Mouse (Mus musculus) embryo, embryonic 11 days (tissue): ENCODE data around the gene Gm40460.
A peak's percentile ranks its signal among the peaks of the same experiment; 100 is the strongest.
"Not testable (repeated sequence)": the region's sequence is repeated elsewhere in the genome, so short reads cannot be mapped to it uniquely, and the experiment has no call there.

Experiments
- DNase-seq: peaks from one replicate; pipeline ENCODE4 v3.0.0-alpha.2; 2015

Gm40460 gene

DNA sequence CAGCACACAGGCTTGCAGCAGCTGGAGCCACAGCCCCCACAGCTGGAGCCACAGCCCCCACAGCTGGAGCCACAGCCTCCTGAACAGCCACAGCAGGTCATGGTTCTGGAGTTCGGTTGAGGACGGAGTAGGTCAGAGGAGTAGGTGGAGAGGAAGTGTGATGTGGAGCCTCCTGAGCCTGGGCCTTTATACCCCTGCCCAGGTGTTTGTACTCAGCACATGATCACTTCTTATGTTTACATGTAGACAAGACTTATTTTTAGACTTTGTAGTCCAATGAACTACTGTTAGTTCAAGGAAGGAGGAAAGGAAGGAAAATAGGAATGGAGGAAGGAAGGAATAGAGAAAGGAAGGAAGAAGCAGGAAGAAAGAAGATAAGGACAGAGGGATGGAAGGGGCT lies at the start of gene Gm40460:
TSS of gene Gm40460 (minus strand) at position 101 of the 400 bp plus-strand sequence.
- DNase-seq: no peak

DNA sequence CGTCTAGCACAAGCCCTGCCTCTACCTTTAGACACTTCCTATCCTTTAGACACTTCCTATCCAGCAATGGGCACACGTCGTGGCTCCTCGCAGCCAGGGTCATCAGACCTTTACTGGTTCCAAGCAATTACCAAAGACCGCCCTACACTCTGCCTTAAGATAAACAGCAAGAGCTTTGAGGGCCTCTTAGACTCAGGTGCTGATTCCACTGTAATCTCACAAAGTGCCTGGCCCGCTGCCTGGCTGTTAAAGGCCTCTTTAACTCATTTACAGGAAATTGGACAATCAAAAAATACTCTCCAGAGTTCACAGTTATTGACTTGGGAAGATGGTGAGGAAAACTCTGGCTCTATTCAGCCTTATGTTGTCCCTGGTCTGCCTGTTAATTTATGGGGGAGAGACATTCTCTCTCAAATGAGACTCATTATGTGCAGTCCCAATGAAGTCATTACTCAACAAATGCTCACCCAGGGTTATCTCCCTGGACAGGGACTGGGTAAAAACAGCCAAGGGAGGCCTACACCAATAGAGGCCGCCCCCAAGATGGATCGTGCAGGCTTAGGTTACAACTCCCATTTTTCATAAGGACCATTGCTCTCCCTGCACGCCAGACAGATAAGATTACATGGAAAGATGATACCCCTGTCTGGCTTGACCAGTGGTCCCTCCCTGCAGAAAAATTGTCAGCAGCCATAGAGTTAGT lies 45.2 kb upstream of the Gm40460 start:
- DNase-seq: peak; percentile 22

DNA sequence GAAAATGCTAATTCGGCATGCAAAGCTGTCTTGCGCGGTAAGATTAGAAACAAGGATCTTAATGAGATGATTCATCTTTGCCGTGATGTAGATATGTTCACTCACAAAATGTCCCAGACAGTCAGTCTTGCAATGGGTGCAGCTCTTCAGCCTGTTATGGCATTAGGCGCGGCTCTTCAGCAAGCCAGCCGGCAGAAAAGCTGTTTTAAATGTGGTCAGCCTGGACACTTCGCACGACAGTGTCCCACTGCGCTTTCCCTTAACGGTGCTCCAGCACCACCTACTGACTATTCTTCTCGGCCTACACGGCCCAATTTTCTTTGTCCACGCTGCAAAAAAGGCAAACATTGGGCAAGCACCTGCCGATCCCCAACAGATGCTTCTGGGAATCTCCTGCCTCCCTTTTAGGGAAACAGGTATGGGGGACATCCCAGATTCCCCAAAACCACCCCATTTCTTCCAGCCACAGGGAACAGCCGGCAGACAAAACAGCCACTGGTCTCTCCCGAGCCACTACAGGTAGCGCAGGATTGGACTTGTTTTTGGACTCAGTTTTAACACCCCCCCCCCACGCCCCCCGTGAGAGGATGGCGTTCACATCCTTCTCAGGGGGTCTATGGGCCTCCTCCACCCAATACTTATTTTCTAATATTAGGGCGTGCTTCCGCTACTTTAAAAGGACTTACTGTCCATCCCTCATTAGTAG lies 44.4 kb upstream of the Gm40460 start:
- DNase-seq: peak; percentile 77

DNA sequence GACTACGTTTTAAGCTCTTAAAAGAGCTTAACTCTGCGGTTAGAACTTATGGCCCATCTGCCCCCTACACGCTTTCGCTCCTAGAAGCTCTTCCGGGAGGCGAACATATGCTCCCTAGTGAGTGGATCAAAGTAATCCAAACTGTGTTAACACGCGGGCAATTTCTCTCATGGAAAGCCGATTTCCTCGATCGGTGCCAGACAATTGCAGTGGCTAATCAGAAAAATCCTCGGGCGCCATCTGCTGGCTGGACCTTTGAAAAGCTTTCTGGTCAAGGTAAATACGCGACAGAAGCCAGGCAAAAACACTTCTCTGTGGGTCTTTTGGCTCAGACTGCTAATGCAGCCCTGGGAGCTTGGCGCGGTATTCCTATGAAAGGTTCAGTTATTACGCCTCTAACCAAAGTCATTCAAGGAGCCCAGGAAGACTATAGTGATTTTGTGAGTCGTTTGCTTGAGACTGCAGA lies 43.8 kb upstream of the Gm40460 start:
- DNase-seq: peak; percentile 97

DNA sequence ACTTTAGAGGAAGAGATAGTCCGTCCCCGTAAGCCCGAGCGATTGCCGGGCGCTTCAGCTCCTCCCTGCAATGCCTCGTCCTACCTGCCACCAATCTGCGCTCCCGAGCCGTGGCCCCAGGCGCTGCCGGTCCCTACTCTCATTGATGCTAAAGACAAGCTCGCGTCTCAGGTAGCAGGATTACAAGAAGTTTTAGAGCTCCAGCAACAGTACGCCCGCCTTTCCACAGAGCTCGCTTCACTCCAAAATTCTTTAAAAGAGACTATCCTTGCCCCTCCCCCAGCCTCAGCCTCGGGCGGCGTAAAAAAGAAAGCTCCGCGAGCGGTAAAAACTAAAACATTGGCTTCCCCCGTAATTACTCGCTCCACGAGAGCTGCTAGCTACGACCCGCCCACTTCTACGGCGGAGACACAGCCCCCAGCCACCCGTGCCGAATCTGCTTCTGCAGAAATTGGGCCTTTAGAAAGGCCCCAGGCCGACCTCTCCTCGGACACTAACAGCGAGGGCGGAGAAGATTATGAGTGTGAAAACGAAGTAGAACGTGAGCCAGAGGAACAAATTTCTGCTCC lies 43.2 kb upstream of the Gm40460 start:
- peak; percentile 85 for DNase-seq

DNA sequence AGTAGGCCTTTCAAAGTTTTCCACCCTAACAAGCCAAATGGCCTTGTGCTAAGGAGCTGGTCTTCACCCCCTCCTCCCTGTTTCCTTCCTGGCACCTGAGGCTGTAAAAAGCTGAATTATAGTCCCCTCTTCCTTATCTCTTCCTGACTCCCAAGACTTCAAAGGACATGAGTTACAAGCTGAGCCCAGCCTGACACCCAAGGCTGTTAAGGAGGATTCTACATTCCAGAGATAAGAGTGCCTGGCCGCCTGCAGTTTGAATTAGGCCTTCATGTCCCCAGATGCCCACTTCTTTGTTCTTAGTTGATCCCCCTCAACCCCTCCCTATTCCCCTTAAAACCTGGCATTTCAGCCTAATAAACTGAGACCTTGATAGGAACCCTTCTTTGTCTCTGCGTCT lies 42.0 kb upstream of the Gm40460 start:
- DNase-seq: not testable (repeated sequence)

DNA sequence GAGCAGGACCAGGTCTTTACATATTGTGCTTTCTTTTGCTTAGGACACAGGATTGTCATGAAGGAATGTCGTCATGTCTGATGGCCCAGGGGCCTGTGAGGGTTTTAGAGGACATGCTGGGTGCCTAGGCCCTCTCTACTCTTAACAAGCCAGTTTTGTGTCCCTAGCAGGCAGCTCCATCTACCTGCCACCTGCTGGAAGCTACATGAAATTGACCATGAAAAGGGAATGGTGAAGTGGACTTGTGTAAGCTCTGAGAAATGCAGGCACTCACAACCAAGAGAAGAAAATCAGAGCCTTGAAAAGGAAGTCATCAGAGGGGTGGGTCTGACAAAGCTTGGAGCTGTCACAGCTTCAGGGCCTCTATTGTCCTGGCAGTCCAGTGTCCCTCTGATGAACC lies 38.4 kb upstream of the Gm40460 start:
- not testable (repeated sequence) for DNase-seq

DNA sequence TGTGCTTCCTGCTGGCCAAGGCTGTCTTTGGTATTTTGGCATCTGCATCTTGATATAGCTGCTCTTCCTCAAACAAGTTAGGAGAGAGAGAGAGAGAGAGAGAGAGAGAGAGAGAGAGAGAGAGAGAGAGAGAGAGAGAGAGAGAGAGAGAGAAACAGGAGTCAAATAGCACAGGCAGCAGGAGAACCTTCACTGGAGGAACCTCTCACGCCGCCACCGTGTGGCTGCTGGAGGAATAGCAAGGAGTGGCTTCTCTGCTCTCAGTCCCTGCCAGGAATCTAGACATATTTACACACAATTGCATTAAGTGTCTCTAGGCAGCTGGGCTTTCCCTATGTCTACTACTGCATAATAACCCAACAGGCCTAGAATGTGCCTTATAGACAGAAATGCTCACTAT lies 37.3 kb upstream of the Gm40460 start:
- peak; percentile 73 for DNase-seq

DNA sequence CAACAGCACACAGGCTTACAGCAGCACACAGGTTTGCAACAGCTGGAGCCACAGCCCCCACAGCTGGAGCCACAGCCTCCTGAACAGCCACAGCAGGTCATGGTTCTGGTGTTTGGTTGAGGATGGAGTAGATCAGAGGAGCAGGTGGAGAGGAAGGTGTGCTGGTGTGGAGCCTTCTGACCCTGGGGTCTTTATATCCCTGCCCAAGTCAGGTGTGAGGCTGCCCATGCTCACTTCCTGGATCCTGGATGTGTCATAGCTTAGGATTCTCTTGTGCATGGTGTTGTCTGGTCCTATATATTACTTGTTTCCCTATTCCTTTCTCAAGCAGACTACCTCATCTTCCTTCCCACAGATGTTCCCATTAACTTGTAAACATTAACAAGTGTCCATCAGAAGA lies 33.4 kb upstream of the Gm40460 start, which contains the start of gene Gm4559:
TSS of gene Gm4559 (minus strand) at position 101 of the 400 bp plus-strand sequence.
- not testable (repeated sequence) for DNase-seq

DNA sequence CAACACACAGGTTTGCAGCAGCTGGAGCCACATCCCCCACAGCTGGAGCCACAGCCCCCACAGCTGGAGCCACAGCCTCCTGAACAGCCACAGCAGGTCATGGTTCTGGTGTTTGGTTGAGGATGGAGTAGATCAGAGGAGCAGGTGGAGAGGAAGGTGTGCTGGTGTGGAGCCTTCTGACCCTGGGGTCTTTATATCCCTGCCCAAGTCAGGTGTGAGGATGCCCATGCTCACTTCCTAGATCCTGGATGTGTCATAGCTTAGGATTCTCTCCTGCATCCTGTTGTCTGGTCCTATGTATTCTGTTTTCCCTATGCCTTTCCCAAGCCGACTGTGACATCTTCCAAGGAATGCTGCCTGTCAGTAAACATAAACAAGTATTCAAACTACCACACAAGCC lies 17.4 kb upstream of the Gm40460 start, which contains the start of gene Gm2431:
TSS of gene Gm2431 (minus strand) at position 101 of the 400 bp plus-strand sequence.
- not testable (repeated sequence) for DNase-seq

DNA sequence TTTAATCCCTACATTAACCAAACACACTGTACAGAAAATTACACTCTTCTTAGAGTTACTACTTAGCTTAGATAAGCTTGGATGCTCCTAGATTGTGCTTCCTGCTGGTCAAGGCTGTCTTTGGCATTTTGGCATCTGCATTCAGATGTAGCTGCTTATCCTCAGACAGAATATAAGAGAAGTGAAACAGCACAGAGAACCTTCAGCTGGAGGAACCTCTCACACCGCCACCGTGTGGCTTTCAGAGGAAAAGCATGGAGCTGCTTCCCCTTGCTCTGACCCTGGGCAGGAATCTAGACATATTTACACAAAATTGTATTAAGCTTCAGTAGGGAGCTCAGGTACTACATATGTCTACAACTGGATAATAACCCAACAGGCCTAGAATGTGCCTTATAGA lies 14.6 kb upstream of the Gm40460 start:
- DNase-seq: peak; percentile 54

DNA sequence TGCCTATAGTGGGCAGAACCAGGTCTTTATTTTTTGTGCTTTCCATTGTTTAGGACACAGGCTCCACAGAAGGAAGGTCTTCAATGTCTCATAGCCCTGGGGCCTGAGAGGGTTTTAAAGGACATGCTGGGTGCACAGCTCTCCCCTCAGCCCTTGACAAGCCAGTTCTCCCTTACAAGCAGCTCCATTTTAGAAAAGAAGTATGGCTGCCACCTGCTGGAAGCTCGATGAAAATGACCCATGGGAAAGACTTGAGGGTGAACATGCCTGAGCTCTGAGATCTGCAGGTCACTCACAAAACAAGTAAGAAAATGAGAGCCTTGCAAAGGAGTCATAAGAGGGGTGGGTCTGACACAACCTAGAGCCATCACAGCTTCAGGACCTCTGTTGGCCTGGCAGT lies 8.9 kb upstream of the Gm40460 start:
- DNase-seq: peak; percentile 65

DNA sequence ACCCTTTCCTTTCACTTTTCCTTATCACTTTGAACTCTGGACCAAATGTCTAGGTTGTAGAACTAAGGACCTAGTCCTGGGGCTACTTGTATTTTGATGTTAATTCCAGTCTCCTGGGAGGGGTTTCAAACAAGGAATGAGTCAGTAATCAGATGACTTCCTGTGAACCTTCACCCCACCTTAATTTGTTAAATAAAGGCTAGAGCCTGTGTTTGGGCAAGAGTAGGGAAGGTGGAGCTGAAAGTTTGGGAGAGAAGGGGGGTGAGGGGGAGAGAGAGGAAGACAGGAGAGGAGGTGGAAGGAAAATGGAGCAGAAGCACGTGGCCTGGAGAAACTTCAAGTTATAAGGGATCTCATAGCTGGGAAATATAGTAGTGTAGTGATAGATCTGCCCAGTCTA lies 9.3 kb downstream of the Gm40460 start:
- DNase-seq: no peak

DNA sequence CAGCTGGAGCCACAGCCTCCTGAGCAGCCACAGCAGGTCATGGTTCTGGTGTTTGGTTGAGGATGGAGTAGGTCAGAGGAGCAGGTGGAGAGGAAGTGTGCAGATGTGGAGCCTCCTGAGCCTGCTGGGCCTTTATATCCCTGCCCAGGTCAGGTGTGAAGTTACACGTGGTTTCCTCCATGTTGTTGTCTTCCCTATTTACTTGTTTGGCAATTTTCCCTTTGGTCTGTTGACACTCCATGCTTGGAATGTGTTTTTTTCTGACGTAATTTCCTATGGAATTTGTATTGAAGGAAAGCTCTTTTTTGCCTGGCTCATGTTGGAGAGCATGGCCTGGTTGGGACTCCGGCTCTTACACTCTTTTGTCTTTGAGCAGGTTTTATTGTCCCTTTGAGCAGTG lies 11.0 kb downstream of the Gm40460 start, which contains the start of gene Krtap5-5:
TSS of gene Krtap5-5 (minus strand) at position 101 of the 400 bp plus-strand sequence.
- DNase-seq: not testable (repeated sequence)

DNA sequence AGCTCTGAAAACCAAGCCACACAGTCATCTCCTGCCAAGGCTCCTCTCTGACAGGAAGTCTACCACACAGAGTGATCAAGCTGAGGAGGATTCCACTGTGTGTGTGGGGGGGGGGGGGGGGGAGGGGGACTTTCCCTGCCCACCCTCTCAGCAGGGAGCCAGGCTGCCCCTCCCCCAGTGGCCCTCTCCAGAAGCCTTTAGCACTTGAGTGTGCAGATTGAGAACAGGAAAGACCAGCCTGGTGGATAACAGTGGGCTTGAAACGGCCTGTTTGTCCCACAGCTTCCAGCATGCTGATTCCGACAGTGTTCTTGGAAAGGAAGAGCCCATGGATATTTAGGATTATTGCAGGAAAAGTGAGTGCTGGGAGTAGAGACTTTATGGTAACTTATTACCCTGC lies 16.4 kb downstream of the Gm40460 start:
- DNase-seq: peak; percentile 12

DNA sequence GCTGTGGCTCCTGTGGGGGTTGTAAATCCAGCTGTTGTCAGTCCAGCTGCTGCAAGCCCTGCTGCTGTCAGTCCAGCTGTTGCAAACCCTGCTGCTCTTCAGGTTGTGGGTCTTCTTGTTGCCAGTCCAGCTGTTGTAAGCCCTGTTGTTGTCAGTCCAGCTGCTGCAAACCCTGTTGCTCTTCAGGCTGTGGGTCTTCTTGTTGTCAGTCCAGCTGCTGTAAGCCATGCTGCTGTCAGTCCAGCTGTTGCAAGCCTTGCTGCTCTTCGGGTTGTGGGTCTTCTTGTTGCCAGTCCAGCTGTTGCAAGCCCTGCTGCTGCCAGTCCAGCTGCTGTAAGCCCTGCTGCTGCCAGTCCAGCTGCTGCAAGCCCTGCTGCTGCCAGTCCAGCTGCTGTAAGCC lies 28.7 kb downstream of the Gm40460 start:
- not testable (repeated sequence) for DNase-seq

DNA sequence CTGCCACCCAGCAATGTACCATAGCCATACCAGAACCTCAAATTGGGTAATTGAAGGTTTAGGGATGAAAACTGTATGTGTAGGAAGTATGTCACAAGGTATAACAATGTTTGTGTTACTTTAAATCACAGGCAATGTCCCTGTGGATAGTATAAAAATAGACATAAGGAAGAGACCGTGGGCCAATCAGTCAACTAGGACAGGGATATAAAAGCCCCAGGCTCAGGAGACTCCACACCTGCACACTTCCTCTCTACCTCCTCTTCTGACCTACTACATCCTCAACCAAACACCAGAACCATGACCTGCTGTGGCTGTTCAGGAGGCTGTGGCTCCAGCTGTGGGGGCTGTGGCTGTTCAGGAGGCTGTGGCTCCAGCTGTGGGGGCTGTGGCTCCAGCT lies 29.3 kb downstream of the Gm40460 start, which contains the start of gene Gm7579:
TSS of gene Gm7579 (plus strand) at position 301 of the 400 bp plus-strand sequence.
- no peak for DNase-seq

DNA sequence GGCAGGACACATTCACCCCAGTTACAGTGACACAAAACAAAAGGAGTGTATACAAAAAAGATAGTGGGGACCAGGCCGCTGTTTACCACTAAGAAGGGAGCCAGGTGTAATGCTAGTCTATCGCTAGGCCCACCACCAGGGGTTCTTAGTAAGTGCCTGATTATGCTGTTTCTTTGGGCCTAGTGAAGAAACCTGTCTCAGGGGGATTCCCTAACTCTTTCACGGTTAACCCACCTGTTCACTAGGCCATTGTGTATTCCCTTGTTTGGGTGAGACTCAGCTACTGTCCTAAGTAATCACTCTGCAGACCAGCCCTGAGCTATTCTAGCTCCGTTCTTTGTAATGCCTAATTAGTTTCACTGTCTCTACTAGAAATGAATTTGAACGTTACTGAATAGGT lies 34.0 kb downstream of the Gm40460 start:
- DNase-seq: not testable (repeated sequence)

DNA sequence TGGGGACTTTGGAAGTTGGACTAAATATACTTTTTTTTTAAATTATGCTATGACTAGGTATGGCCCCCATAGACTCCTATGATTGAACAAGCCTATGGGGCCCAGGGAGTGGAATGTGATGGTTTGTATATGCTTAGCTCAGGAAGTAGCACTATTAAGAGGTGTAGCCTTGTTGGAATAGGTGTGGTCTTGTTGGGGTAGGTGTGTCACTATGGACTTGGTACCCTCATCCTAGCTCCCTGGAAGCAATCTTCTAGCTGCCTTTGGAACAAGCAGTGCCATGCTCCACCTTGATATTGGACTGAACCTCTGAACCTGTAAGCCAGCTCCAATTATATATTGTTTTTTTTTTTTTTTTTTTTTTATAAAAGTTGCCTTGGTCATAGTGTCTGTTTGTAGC lies 35.4 kb downstream of the Gm40460 start:
- DNase-seq: no peak

DNA sequence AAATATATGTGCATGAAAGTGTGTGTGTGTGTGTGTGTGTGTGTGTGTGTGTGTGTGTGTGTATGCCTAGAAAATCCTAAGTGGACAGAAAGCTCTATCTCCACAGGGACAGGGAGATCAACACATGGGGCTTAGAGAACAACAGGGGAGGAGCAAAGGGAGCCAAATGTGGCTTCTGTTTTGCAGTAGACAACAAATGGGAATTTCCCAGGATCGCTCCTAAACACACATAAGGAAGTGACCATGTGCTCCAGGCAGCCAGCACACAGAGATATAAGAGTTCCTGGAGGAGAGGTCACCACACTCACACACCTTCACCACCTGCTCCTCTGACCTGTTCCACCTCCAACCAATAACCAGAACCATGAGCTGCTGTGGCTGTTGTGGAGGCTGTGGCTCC lies 39.8 kb downstream of the Gm40460 start, which contains the start of gene Krtap5-3:
TSS of gene Krtap5-3 (plus strand) at position 301 of the 400 bp plus-strand sequence.
- DNase-seq: no peak

DNA sequence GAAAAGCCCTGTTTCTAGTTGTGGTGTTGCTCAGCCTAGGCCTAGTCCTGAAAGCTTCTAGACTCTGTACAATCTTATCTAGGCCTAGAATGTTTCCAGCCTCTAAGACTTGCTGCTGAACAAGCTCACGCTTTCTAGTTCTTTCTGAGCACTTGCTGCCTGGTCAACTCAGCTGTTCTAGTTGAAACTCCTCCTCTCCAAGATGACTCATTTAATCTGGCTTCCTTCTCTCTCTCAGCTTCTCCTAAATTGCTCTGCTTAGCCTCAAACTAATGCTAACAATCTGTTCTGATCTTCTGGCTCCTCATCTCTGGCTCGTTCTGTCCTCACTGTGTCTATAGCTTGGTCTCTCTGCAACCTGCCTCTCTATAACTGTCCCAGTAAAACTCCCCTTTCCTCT lies 42.1 kb downstream of the Gm40460 start:
- DNase-seq: no peak
